Mouse (Mus musculus): ENCODE results near the gene Prkaa1.
"Not testable (repeated sequence)": the region's sequence is repeated elsewhere in the genome, so short reads cannot be mapped to it uniquely, and the experiment has no call there.

The Prkaa1 gene

DNA sequence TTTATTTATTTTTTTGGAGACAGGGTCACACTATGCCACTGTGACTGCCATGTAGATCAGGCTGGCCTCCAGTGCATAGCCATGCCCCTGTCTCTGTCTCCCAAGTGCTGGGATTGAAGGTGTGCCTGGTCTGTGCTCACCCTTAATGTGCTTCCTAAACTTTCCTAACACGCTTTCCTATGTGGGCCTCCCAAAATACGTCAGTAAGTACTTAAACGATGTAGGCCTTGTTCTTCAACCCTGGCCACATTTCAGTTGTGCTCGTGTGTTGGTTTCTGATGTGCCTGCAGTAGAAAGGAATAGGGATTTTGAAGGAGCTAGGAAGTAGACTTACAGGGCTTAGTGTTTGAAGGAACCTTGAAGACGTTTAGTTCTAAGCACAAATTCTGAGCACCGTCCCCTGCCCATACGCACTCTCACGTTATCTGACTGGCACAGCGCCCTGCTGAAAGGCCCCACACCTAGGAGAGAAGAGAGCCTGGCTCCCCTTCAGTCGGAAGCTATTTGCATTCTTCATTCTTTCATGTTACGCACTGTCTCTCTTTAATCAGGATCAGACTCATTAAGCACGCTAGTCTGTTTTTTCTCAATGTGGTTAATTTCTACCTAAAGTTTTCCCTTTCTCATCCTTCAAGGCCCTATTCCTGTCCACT, 21.6 kb downstream of the Prkaa1 start:
- no peak for DNase-seq (ENCODE audit: low spot score)

DNA sequence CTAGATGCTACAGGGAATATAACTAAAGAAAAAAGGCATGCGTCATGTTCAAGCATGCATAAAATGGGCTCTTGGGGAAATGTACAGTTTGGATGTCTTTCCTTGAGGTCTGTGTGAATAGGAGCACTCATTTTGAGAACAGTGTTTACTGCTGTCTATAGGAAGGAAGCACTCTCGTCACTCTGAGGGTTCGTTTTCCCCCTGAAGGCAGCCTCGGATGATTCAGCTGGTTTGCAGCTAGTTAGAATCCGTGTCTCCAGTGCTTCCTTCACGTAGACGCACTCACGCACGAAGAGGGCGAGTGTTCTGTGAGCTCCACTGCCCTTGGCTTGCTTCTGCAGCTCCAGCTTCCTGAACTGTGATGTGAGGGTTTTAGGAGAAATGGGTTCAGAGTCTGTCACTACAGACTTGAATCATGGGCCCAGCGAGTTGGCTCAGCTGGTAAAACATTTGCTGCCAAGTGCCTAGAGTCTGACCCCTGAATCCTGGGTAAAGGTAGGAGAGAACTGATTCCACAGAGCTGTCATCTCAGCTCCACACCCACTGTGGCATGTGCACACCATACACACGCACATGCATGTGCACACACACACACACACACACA, 29.7 kb downstream of the Prkaa1 start:
- DNase-seq (ENCODE audit: low spot score) = no peak

DNA sequence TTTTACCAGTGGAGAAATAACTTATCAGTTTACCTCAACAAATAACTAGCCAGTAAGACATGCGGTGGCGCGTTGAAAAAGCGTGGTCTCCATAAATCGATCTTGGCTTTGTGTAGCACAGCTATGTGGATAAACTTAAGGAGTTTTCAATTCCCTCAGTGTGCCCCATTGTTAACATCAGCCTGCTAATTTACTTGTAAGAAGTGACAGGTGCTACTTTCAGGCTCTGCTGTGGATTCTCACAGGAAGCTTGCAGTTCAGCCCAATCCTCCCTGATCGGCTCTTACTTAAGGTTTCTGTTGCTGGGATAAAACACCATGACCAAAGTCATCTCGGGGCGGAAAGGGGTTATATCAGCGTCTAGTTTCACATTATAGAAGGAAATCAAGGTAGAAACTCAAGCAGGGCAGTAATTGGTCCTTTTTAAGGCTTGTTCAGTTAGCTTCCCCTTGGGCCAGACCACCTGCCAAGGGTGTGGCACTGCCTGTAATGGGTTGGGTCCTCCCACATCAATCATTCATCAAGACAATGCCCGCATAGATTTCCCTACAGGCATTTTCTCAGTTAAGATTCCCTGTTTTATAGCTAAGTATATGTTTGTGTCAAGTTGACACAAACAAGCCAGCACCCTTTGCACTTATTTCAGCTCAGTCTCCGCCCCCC, 41.1 kb downstream of the Prkaa1 start:
- DNase-seq (ENCODE audit: low spot score) = no peak

DNA sequence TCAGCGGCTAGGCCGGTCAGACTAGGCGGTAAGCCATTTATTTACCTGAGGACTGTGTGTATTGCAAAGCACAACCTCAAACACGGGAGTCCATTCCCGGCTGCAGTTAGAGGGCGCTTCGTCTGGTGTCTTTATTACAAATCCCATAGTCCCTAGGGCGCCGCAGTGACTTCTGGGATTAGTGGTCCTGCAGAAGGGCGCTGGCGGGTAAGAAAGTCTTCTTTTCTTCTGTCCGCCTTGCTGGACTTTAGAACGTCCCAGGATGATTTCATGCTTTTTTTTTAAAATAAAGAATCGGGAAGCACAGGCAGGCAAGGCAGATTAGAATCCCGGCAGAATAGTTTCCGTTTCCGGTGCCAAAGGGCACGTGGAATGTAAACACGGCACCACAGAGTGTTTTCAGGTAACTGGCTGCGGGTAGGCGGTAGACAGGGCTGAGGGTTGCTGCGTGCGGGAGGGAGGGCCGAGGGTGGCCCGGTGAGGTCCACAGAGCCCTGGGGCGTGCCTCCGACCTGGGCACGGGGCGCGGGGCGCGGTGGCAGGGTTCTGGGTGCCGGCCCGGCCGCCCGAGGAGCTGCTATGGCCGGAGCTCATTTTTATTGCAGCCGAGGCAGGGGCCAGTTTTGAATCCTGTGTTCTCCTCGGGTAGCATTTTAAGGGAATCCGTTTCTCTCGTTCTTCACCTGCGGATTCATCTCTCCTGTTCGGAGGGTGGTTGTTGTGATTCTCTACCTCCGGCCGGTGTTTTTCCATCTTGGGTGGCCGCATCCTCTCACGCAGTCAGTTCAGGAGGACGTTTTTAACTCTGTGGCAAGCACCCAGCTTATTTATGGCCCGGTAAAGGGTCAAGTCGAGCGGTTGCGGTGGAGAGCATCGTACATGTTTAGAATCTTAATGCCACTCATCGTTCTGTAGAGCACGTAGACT, 42.0 kb downstream of the Prkaa1 start, which contains the start of gene Ttc33:
Ttc33 (plus strand) TSS at position 160 of the 927 bp plus-strand sequence.
- peak; percentile 71 for DNase-seq (ENCODE audit: low spot score)

DNA sequence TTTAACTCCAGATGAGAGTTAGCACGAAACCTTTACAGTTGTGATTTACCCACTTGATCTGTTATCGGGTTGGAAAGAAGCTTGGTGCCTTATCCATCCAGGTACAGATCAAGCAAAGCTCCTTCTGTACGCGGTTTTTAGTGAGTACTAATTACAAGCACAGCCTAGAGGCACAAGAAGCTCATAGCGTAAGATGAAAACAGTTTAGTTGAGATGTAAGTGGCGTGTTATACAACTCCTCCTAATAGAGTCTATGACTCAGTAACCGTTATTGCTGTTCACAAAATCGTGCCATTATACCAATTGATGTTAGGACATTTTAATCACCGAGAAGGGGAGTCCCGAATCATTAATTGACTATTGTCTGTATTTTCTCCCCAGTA, 42.6 kb downstream of the Prkaa1 start:
- DNase-seq (ENCODE audit: low spot score) = no peak

DNA sequence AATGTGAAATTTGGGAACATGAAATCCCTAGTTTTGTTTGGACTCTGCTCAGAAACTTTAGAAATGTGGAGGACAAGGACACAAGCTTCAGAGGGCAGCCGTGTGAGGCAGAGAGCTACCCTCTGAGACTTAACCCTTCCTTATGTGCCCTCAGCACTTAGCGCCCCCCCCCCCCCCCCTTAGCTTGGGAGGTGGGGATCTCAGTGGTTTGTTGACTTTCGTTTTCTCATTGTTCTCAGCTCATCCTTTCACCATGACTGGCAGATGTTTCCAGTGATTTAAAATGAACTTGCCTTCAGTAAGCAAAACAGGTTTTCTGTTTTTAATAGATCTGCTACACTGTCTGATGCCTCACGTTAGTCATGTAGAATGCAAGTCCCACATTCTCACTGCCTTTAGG, 43.5 kb downstream of the Prkaa1 start:
- DNase-seq (ENCODE audit: low spot score) = no peak

DNA sequence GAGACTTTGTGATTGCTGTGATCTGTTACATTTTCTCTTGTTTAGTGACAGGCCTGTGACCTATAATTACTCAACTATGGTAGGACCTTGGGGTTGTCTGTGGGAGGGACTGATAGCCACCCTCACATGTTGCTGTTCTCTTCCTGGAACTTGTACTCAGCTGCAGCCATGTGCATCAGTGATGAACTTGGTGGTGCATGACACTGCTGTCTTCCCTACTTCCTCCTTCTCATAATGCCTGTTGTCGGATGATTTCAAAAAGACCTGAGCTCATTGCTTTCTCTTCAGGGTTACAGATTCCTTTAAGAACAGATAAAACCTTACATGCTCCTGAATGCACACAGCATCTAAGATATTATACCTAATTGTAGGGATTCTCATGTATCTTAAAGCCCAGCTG, 44.4 kb downstream of the Prkaa1 start:
- DNase-seq (ENCODE audit: low spot score) = no peak

DNA sequence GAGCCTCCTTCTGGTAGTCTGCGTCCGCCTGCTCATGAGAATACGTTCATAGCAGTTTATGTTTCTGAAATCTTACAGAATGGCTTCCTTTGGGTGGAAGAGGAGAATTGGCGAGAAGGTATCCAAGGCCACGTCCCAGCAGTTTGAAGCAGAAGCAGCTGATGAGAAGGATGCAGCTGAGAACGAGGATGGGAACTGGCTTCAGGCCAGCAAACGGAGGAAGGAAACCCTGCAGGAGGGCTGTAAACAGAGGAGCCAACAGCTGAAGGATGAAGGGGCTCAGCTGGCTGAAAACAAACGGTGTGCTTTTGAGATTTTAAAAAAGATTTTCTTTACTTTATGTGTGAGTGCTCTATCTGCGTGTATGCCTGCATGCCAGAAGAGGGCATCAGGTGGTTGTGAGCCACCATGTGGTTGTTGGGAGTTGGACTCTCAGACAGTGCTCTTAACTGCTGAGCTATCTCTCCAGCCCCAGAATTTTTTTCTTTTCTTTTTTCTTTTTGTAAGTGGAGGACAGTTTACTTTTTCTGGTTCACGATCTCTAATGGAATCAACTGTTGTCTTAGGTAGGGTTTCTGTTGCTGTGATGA, 45.9 kb downstream of the Prkaa1 start:
- DNase-seq (ENCODE audit: low spot score) = no peak

DNA sequence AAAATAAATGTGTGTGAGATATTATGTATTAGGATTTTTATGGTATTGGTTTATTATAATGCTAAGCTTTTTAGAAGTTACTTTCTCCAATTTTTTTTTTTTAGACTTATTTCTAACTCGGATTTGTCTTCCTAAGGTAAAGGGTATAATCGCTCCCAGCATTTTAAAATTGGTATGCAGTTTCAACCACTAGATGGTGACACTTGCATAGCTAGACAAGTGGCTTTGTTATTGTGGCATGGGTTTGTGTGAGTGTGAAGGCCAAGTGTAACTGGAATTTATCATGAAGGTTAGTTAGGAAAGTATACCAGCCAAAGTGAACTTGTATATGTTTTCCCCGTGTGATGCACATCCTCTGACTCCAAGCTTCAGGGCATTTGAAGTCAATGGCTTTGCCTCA, 50.2 kb downstream of the Prkaa1 start:
- DNase-seq (ENCODE audit: low spot score) = no peak

DNA sequence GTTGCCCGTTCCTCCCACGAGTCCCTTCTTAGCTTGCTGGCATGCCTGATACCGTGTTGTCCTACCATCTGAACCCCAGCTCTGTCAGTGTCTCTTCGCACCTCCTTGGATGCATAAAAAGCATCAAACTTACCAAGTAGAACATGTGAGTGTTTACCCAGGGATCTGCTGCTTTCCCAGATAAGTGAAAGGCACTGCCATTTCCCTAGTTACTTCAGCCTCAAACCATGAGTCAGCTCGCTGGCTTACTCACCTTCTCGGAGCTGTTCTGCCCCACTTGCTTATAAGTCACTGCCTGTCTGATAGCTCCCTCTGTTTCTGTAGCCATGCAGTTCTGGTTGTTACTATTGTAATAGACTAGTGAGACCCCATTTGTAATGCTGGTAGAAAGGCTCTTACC, 50.8 kb downstream of the Prkaa1 start:
- no peak for DNase-seq (ENCODE audit: low spot score)

DNA sequence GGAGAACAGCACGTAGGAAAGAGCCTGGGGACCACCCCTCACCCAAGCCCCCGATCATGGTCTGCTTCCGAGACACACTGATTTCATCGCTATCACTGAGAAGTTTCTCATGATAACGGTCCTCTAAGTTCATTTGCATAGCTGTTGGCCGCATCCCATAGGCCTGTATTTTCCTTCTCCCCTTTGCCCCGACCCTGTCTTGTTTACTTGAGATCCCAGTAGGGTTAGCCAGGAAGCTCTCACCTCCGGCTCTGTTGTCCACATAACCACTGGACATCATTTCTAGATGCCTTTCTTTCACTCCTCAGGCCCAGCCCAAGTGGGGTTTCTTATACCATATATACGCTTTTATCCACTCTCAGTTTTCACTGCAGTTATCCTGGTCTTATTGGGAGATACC, 51.3 kb downstream of the Prkaa1 start:
- no peak for DNase-seq (ENCODE audit: low spot score)

DNA sequence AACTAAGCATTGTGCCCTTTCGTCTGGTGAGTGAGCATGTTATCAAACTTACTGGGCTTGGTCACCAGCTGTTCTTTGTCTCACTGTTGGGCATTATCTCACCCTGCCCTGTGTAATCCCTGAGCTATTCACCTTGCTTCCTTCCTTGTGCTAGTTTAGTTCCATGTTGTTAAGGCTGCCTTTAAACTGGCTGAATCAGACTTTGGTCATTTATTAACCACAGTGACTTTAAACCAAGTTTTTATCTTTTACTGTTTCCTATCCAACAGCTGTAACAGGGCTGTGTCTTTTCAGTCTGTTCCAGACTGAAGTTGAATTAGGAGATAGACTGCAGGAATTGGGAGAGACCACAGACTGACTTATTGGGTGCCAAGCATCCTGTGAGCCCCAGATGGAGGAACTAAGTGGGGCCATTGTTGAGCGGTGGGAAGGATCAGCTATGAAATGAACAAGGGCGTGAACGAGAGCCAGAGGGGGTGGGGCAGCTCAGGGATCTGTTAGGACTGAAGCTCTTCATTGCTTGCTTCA, 52.4 kb downstream of the Prkaa1 start:
- DNase-seq (ENCODE audit: low spot score) = no peak

DNA sequence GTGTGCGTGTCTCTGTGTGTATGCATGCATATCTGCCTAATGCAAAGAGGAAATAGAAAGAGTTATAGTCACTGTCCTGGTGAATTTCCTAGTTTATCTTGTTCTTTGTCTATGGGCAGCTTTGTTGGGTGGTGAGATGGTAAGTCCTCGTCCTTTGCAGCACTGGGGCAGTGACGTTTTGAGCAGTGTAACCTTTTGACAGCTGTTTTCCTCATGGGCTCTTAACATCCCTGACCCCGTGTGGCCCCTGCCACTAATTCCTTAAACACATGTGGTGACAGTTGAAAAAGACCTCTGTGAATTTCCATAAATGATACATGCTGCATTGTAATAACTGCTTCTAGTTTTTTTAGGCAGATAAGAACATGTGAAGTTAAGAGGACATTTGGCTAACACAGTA, 53.0 kb downstream of the Prkaa1 start:
- no peak for DNase-seq (ENCODE audit: low spot score)

DNA sequence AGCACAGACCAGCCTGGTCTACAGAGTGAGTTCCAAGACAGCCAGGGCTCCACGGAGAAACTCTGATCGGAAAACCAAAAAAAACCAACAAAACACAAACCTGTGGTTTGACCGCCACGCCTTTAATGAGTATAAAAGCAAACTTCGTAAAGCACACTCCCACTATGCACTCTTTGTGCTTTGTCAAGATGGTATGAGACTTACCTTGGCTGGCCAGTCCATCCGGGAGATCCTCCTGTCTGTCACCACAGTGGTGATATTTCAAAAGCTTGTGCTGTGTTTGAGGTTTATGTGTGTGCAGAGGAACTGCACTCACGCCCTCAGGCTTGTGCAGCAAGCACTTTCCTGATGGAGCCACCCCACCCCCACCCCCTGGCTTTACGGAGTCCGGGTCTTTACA, 61.6 kb downstream of the Prkaa1 start:
- DNase-seq (ENCODE audit: low spot score) = no peak

DNA sequence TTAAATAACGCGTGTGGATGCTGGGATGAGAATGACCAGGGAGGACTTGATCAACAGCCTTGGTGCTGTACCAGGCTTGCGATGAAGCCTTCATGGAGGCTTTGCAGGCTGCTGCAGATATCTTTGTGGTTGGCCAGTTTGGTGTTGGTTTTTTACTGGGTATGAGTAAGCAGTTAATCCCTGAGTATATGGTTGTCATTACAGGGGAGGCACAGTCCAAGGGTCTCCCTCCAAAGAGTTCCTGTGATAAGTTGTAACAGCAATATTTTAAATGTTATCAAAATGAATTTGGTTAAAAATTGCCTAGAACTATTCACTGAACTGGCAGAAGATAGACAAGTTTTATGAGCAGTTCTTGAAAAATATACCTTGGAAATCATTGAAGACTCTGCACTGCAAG, 65.5 kb downstream of the Prkaa1 start:
- no peak for DNase-seq (ENCODE audit: low spot score)

DNA sequence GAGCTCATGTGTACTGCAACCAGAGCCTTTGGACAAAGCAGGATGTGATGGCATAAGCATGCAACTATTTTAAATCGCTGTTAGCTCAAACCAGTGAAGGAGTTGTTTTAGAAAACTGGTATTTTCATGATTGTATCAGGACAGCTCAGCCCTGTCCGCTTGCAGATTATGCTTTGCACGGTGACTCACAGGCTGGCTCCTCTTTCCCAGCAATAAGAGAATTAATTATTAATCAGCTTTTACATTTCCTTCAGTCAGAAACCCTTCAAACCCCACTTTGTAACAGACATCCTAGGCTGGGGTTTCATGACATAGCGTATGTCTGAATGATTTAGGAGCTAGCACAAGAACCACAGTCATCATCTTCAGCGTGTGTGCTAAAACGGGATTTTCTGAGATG, 76.8 kb downstream of the Prkaa1 start:
- DNase-seq (ENCODE audit: low spot score) = no peak

DNA sequence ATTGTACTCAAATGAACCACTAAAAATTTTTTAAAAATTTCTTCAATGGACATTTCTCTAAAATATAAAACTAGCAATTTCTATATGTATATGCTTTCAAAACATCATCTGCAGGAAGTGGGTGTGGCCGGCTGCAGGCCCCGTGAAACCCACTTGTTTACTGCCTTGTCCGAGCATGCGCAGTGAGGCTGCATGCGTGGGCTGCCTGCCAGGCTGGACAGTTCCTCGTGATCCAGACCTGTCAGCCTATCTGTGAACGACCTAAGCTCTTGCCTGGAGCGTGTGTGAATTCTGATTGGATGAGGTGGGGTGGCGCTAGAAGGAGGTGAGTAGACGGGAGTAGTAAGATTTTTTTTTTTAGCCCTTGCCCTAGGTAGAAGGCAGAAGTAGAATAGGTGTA, 87.1 kb downstream of the Prkaa1 start:
- DNase-seq (ENCODE audit: low spot score) = not testable (repeated sequence)

Data from ovary, postnatal 36 days (tissue).